Mouse (Mus musculus): ENCODE measurements at regions not wholly inside any gene's neighbourhood (a gene's known extent, or its start where the extent isn't known, plus 50 kb on each side); places are given as distances from the start of the nearest gene placed in this dataset.

DNA sequence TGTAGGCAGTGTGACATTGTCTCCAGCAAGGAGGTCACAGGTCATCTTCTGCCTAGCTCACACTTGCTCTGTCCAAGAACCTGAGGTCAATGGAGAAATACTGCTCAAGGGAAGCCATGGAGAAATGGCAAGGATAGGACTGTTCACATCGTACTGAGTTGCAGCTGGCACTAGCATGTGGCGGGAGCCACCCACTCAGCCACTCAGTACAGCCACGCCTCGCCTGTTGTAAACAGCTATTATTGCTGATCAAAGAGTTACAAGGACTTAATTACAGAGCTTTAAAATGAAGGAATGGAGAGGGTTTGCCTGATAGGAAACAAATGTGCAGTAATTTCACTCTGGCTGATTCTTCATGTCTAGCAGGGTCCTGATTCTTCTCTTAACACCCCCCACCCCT is 64.8 kb downstream of the Dll1 start:
- Histone ChIP-seq H3K27me3 (replicated peaks; ENCODE audit: control insufficient read depth, insufficient read depth, low read length) (no peaks in the 10 kb centered on the region), H3K4me1 (ENCODE audit: control insufficient read depth, insufficient read depth, low read length) (no peaks in the 10 kb centered on the region), H3K36me3 (ENCODE audit: control insufficient read depth, insufficient read depth, low read length) (no peaks in the 10 kb centered on the region), H3K27ac (ENCODE audit: insufficient read depth, low read depth, low read length) (no peak overlapping the region), H3K4me3 (ENCODE audit: insufficient read depth, low read depth, low read length) (no peak overlapping the region)
- 77% methylated on average over 4 of the region's 4 CpGs for WGBS
- DNase-seq, result no peak
- no peak for TF ChIP-seq POLR2A (IDR thresholded peaks at IDR 0.05; ENCODE audit: low read depth, low read length)
- TF ChIP-seq CTCF (conservative IDR thresholded peaks at IDR 0.05; ENCODE audit: insufficient read depth, insufficient read length, low read depth, low read length), result no peak

DNA sequence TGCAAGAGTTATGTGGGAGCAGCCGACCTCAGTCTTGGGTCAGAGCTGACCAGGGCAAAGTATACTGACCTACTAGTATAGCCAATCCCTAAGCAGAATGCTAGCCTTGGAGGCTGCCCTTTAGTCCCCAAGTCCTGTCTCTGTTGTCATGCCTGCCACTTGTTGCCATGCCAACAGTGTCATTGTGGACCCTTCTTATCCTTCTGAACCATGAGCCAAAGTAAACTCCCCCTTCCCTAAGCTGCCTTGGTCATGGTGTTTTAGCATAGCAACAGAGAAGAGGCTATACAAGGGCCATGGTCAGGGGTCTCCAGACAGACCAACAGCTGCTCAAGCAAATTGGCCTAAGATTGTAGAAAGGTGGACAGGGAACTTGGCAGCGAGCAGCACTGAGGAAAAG is 66.2 kb downstream of the Dll1 start:
- no peak overlapping the region for H3K4me3 ChIP-seq (ENCODE audit: insufficient read depth, low read depth, low read length)
- 74% methylated on average over 2 of the region's 2 CpGs for WGBS
- H3K4me1 ChIP-seq (ENCODE audit: control insufficient read depth, insufficient read depth, low read length), result no peaks in the 10 kb centered on the region
- no peaks in the 10 kb centered on the region for H3K36me3 ChIP-seq (ENCODE audit: control insufficient read depth, insufficient read depth, low read length)
- no peak for DNase-seq
- TF ChIP-seq CTCF (conservative IDR thresholded peaks at IDR 0.05; ENCODE audit: insufficient read depth, insufficient read length, low read depth, low read length) (no peak), POLR2A (IDR thresholded peaks at IDR 0.05; ENCODE audit: low read depth, low read length) (no peak)
- no peaks in the 10 kb centered on the region for H3K27me3 ChIP-seq (replicated peaks; ENCODE audit: control insufficient read depth, insufficient read depth, low read length)
- H3K27ac ChIP-seq (ENCODE audit: insufficient read depth, low read depth, low read length), result no peak overlapping the region

DNA sequence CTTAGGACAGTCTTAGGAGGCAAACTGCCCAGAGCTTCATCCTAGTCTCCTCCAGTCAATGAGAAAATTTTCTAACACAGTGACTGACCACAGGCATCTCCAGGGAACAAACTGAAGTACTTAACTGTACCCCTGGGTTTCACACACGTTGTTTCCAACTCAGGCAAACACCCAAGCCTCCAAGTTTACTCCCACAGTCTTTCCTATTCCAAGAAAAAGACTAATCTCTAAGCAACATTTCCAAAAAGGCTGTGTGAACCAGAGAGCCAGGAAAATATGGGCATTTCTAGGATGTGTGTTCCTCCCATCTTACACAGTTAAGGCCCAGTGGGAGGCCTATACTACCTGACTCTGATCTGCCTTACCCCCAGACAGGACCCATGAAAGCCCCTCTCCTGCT is 74.6 kb downstream of the Dll1 start:
- no peak for DNase-seq
- no peak overlapping the region for H3K4me3 ChIP-seq (ENCODE audit: insufficient read depth, low read depth, low read length)
- H3K27me3 ChIP-seq (replicated peaks; ENCODE audit: control insufficient read depth, insufficient read depth, low read length), result no peaks in the 10 kb centered on the region
- no peaks in the 10 kb centered on the region for H3K36me3 ChIP-seq (ENCODE audit: control insufficient read depth, insufficient read depth, low read length)
- no peak overlapping the region for H3K27ac ChIP-seq (ENCODE audit: insufficient read depth, low read depth, low read length)
- WGBS, result 47% methylated on average over 1 of the region's 1 CpGs
- no peaks in the 10 kb centered on the region for H3K4me1 ChIP-seq (ENCODE audit: control insufficient read depth, insufficient read depth, low read length)
- TF ChIP-seq CTCF (conservative IDR thresholded peaks at IDR 0.05; ENCODE audit: insufficient read depth, insufficient read length, low read depth, low read length), result no peak
- no peak for TF ChIP-seq POLR2A (IDR thresholded peaks at IDR 0.05; ENCODE audit: low read depth, low read length)

DNA sequence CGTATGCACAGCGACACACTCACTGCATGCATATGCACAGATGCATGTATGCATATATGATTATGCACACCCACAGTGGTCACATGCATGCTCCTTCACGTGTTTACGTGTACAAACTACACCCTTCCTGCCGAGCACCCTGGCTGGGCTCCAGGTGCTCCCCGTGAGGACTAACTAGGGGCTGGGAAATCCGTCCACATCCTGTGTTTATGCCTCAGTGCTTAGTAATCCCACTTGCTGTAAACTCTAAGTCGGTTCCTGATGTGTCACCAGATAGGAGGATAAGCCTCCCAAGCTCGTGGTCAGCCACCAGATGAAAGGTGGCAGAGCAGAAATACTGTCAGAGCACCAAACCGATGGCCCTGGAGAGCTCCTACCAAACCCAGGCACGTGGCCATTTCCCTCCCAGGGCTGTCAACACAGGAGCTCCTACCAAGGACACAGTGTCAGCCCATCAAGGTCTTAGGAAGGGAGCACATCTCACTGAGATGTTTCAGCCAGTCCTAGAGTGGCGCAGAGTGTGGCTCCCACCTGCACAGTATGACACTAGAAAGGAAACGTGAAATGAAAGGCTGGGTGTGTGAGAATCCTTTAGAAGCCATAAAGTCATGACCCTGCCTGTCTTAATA is 76.8 kb downstream of the Dll1 start:
- Histone ChIP-seq H3K36me3 (ENCODE audit: control insufficient read depth, insufficient read depth, low read length) (no peaks in the 10 kb centered on the region), H3K27ac (ENCODE audit: insufficient read depth, low read depth, low read length) (no peak overlapping the region), H3K4me1 (ENCODE audit: control insufficient read depth, insufficient read depth, low read length) (no peaks in the 10 kb centered on the region), H3K4me3 (ENCODE audit: insufficient read depth, low read depth, low read length) (no peak overlapping the region), H3K27me3 (replicated peaks; ENCODE audit: control insufficient read depth, insufficient read depth, low read length) (no peaks in the 10 kb centered on the region)
- TF ChIP-seq CTCF (conservative IDR thresholded peaks at IDR 0.05; ENCODE audit: insufficient read depth, insufficient read length, low read depth, low read length), result no peak
- no peak for TF ChIP-seq POLR2A (IDR thresholded peaks at IDR 0.05; ENCODE audit: low read depth, low read length)
- WGBS, result 61% methylated on average over 13 of the region's 13 CpGs
- no peak for DNase-seq

DNA sequence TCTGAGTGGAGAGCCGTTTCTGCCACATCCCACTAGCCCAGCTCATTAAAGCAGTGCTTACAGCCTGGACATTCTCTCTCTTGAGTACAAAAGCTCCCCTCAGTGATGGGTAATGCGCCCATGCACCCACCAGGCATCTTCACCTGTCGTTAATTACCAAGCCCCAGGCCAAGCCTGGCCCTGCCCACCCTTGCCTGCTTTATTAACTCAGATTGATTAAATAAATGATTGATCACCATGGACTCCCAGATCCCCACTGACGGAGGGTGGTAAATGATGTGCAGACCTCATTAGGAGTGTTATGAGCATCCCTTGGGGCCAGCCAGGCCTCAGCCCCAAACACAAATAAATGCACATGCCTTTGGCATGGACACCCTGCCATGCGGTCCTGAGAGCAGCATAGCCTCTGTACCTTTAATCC is 82.5 kb downstream of the Dll1 start:
- no peak for DNase-seq
- Histone ChIP-seq H3K27me3 (replicated peaks; ENCODE audit: control insufficient read depth, insufficient read depth, low read length) (no peaks in the 10 kb centered on the region), H3K4me1 (ENCODE audit: control insufficient read depth, insufficient read depth, low read length) (no peaks in the 10 kb centered on the region), H3K36me3 (ENCODE audit: control insufficient read depth, insufficient read depth, low read length) (no peaks in the 10 kb centered on the region), H3K4me3 (ENCODE audit: insufficient read depth, low read depth, low read length) (no peak overlapping the region), H3K27ac (ENCODE audit: insufficient read depth, low read depth, low read length) (no peak overlapping the region)
- no peak for TF ChIP-seq CTCF (conservative IDR thresholded peaks at IDR 0.05; ENCODE audit: insufficient read depth, insufficient read length, low read depth, low read length)
- no peak for TF ChIP-seq POLR2A (IDR thresholded peaks at IDR 0.05; ENCODE audit: low read depth, low read length)
- WGBS, result 80% methylated on average over 5 of the region's 5 CpGs

- DNase-seq, result no peak
- Histone ChIP-seq H3K36me3 (ENCODE audit: control insufficient read depth, insufficient read depth, low read length) (no peaks in the 10 kb centered on the region), H3K27ac (ENCODE audit: insufficient read depth, low read depth, low read length) (no peak overlapping the region), H3K4me1 (ENCODE audit: control insufficient read depth, insufficient read depth, low read length) (no peaks in the 10 kb centered on the region), H3K4me3 (ENCODE audit: insufficient read depth, low read depth, low read length) (no peak overlapping the region), H3K27me3 (replicated peaks; ENCODE audit: control insufficient read depth, insufficient read depth, low read length) (no peaks in the 10 kb centered on the region)
- TF ChIP-seq CTCF (conservative IDR thresholded peaks at IDR 0.05; ENCODE audit: insufficient read depth, insufficient read length, low read depth, low read length) (no peak), POLR2A (IDR thresholded peaks at IDR 0.05; ENCODE audit: low read depth, low read length) (no peak)
- 83% methylated on average over 11 of the region's 11 CpGs for WGBS
Observed at GRCm38 (mm10) chr17:15292490-15293070, 84.1 kb downstream of the Dll1 start.

- no peaks in the 10 kb centered on the region for H3K27me3 ChIP-seq (replicated peaks; ENCODE audit: control insufficient read depth, insufficient read depth, low read length)
- 68% methylated on average over 4 of the region's 4 CpGs for WGBS
- no peak overlapping the region for H3K27ac ChIP-seq (ENCODE audit: insufficient read depth, low read depth, low read length)
- TF ChIP-seq POLR2A (IDR thresholded peaks at IDR 0.05; ENCODE audit: low read depth, low read length) (no peak), CTCF (conservative IDR thresholded peaks at IDR 0.05; ENCODE audit: insufficient read depth, insufficient read length, low read depth, low read length) (no peak)
- H3K4me3 ChIP-seq (ENCODE audit: insufficient read depth, low read depth, low read length), result no peak overlapping the region
- no peak for DNase-seq
- H3K4me1 ChIP-seq (ENCODE audit: control insufficient read depth, insufficient read depth, low read length), result no peaks in the 10 kb centered on the region
- H3K36me3 ChIP-seq (ENCODE audit: control insufficient read depth, insufficient read depth, low read length), result no peaks in the 10 kb centered on the region
Observed at GRCm38 (mm10) chr17:15291626-15292025, 85.0 kb downstream of the Dll1 start.

Data from kidney, adult 2 months (tissue).